Mouse (Mus musculus): Measurements from ENCODE around the gene Apbb2. TPM values are rescaled to one million over a fixed set of nuclear protein-coding genes. Genes with fewer than 3 reads are reported as not detected.

Apbb2 gene
- polyA plus RNA-seq, 1 experiment, result 71.9 TPM

DNA sequence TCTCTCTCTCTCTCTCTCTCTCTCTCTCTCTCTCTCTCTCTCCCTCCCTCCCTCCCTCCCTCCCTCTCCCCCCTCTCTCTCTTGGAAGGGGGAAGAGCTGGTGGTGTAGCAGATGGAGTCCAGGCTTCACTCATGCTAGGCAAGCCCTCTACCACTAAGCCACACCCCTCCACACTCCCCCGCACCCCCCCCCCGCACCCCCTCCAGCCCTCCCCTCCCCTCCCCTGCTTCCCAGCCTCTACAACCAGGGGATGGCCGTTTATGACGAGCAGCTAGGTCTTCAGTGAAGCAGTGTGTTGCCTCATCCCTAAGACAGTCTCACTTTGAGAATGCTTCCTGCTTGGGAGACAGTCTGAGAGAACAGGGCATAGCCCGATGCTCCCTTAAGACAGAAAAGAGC lies 210.6 kb downstream of the Apbb2 start:
- no peak overlapping the region for H3K4me3 ChIP-seq (ENCODE audit: insufficient read depth, low read length)
- TF ChIP-seq POLR2A (IDR thresholded peaks at IDR 0.05; ENCODE audit: low read depth, low read length) (no peak), CTCF (IDR thresholded peaks at IDR 0.05; ENCODE audit: borderline replicate concordance, insufficient read depth, low read length) (no peak)
- no peaks in the 10 kb centered on the region for H3K4me1 ChIP-seq (ENCODE audit: control insufficient read depth, insufficient read depth, low read length)
- no peak overlapping the region for H3K27ac ChIP-seq (ENCODE audit: insufficient read depth, low read length)

DNA sequence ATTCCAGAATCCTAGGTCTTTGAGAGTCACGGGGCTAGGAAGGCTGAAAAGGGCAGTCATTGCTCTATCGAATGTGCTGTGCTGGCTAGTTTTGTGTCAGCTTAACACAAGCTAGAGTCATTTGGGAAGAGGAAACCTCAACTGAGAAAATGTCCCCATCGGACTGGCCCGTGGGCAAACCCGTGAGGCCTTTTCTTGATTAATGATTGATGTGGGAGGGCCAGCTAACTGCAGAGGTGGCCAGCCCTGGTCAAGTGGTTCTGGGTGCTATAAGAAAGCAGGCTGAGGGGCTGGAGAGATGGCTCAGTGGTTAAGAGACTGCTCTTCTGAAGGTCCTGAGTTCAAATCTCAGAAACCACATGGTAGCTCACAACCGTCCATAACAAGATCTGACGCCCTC lies 212.2 kb downstream of the Apbb2 start:
- TF ChIP-seq POLR2A (IDR thresholded peaks at IDR 0.05; ENCODE audit: low read depth, low read length) (no peak), CTCF (IDR thresholded peaks at IDR 0.05; ENCODE audit: borderline replicate concordance, insufficient read depth, low read length) (no peak)
- Histone ChIP-seq H3K4me3 (ENCODE audit: insufficient read depth, low read length) (no peak overlapping the region), H3K27ac (ENCODE audit: insufficient read depth, low read length) (no peak overlapping the region), H3K4me1 (ENCODE audit: control insufficient read depth, insufficient read depth, low read length) (no peaks in the 10 kb centered on the region; the same call in 1 of the 2 replicates)

DNA sequence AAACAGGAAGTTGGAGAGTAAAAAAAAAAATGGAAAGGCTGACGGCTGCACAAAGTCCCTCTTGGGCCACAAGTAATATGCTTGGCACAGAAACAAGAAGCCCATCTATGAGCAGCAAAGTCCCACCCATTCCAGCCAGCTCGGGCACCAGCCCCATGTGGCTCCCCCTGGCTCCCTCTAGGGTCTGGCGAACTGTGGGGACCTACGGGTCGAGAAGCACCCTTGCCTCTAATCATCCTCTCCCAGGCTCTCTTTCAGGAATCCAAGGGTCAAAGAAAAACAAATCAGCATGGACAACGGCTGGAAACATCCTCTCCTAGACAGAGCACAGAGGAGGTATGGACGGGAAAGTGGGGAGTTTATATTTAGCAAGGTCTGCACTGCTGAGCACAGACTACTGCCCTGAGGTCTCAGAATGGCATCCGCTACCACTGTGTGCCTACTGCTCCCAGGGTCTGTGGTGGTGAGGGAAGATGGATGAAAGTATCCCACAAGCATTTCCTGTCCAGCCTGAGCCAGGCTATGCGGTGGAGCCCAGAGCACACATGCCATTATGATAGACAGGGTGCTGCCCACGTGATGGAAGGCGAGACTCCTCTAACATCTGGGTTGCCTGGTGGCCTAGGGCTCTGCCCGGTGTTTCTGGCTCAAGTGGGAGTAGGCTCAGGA lies 212.7 kb downstream of the Apbb2 start:
- H3K4me1 ChIP-seq (ENCODE audit: control insufficient read depth, insufficient read depth, low read length), result no peaks in the 10 kb centered on the region; the same call in 1 of the 2 replicates
- no peak overlapping the region for H3K27ac ChIP-seq (ENCODE audit: insufficient read depth, low read length)
- no peak overlapping the region for H3K4me3 ChIP-seq (ENCODE audit: insufficient read depth, low read length)
- TF ChIP-seq POLR2A (IDR thresholded peaks at IDR 0.05; ENCODE audit: low read depth, low read length), result no peak
- TF ChIP-seq CTCF (IDR thresholded peaks at IDR 0.05; ENCODE audit: borderline replicate concordance, insufficient read depth, low read length), result no peak

DNA sequence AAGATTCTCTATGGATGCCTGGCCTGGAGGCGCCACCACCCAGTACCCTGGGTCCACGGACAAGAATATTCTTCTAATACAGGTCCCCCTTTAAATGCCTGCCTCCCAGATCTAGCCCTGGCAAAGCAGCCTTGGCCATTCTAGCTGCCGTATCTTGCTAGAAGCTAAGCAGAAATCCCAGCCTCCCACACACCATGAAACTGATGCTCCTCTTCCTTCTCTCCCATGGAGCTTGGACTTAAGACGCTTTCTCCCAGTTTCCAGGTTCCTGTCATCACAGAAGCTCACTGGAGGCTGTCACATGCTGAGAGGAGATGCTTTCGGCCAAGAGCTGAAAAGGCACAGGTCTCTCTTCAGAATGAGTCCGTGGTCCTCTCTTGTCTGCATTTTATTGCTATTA lies 213.3 kb downstream of the Apbb2 start:
- Histone ChIP-seq H3K4me1 (ENCODE audit: control insufficient read depth, insufficient read depth, low read length) (no peaks in the 10 kb centered on the region; the same call in 1 of the 2 replicates), H3K4me3 (ENCODE audit: insufficient read depth, low read length) (no peak overlapping the region), H3K27ac (ENCODE audit: insufficient read depth, low read length) (no peak overlapping the region)
- TF ChIP-seq POLR2A (IDR thresholded peaks at IDR 0.05; ENCODE audit: low read depth, low read length) (no peak), CTCF (IDR thresholded peaks at IDR 0.05; ENCODE audit: borderline replicate concordance, insufficient read depth, low read length) (no peak)

DNA sequence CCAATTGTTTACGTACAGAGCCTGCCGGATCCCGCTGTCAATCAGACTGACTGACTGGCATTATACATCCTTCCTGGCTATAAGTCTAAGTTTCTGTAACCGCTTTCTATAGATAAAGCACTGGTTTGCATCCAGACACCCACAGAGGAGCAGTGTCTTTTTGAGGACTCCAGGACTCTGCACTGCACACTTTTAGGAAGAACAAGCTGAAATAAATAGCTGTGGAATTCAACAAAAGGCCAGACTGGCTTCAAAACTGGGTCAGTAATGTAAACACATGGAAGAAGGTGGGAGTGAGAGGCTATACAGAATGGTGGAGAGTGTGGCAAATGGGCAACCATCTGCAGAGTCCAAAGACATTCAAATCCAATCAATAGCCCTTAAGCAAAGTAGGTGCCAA lies 218.0 kb downstream of the Apbb2 start:
- no peak for TF ChIP-seq POLR2A (IDR thresholded peaks at IDR 0.05; ENCODE audit: low read depth, low read length)
- no peak for TF ChIP-seq CTCF (IDR thresholded peaks at IDR 0.05; ENCODE audit: borderline replicate concordance, insufficient read depth, low read length)
- Histone ChIP-seq H3K4me1 (ENCODE audit: control insufficient read depth, insufficient read depth, low read length) (no peaks in the 10 kb centered on the region; the same call in 1 of the 2 replicates), H3K4me3 (ENCODE audit: insufficient read depth, low read length) (no peak overlapping the region), H3K27ac (ENCODE audit: insufficient read depth, low read length) (no peak overlapping the region)

DNA sequence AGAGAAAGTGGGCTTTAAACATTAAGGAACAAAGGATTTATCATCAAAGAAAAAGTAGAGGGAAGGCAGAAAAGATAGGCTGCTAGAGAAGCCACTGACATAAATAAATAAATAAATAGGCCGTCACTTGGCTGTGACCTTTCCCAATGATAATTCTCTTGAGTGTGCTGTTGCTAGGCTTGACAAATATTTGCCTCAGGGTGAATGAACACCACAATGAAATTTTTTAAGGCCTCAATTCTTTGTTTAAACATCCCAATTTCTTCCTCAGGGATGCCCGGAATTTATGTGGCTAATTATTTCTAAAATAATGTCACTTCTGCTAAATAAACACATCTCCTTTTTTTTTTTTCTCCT lies 219.3 kb downstream of the Apbb2 start:
- TF ChIP-seq POLR2A (IDR thresholded peaks at IDR 0.05; ENCODE audit: low read depth, low read length) (no peak), CTCF (IDR thresholded peaks at IDR 0.05; ENCODE audit: borderline replicate concordance, insufficient read depth, low read length) (no peak)
- H3K4me1 ChIP-seq (ENCODE audit: control insufficient read depth, insufficient read depth, low read length), result no peaks in the 10 kb centered on the region; the same call in 1 of the 2 replicates
- no peak overlapping the region for H3K4me3 ChIP-seq (ENCODE audit: insufficient read depth, low read length)
- H3K27ac ChIP-seq (ENCODE audit: insufficient read depth, low read length), result no peak overlapping the region

DNA sequence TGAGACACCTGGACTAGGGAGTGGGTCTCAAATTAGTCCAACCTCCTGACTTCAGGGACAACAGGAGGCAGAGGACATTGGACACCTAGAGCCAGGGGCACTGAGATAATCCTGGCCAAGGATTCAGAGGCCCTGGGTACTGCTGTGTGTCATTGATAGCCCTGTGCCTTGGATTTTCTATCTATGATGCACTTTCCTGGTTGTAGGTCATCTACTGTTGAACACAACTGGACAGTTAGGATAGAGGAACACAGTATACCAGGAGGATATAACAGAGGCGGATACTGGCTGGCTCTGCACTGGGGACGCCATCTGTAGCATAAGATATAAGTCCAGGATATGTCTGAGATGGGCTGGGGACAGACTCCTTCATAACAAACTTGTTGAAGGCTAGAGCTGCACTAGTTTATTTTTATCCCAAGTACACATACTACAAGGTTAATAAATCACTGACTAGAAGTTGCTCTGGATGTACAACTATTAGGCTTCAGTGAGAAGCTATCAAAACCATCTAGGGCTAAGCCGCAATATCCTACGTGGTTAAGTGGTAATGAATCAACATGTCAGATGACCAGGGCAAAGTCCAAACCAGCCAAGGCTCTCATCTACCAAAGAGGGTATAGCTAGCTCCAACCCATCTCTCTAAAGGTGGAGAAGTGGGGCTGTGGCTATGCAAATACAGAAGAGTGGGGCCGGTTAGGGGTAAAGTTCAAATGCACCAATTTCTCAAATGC lies 219.9 kb downstream of the Apbb2 start:
- Histone ChIP-seq H3K4me1 (ENCODE audit: control insufficient read depth, insufficient read depth, low read length) (no peaks in the 10 kb centered on the region; the same call in 1 of the 2 replicates), H3K4me3 (ENCODE audit: insufficient read depth, low read length) (no peak overlapping the region), H3K27ac (ENCODE audit: insufficient read depth, low read length) (no peak overlapping the region)
- TF ChIP-seq POLR2A (IDR thresholded peaks at IDR 0.05; ENCODE audit: low read depth, low read length) (no peak), CTCF (IDR thresholded peaks at IDR 0.05; ENCODE audit: borderline replicate concordance, insufficient read depth, low read length) (no peak)

DNA sequence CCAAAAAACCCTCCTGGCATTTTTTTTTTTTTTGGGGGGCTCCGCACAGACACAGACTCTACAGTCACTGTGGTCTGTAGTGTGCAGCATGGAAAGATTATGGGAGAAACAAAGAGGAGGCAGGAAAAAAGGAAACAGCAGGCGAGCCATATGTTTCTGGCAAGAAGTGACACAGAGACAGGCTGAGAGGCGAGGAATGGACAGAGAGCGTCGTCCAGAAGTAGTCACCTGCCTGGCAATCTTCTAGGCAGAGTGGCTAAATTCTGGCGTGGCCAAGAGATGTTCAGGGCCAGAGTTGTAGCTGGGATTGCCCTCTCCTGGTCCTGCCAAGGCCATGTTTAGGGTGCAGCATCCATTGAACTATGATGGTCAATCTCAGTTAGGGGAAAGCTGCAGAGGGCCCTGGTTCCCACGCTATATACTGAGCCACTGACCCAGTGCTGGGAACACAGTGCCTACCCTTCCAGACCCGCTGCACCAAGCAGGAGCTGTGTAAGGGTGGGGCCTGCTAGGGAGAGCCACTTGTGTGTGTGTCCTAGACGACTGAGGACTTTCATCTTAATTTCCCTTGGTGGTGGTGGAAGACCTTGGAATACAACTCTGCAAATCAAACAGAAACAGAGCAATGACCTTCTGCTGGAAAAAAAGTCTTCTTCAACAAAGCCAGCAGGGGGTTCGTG lies 224.7 kb downstream of the Apbb2 start:
- TF ChIP-seq CTCF (IDR thresholded peaks at IDR 0.05; ENCODE audit: borderline replicate concordance, insufficient read depth, low read length), result no peak
- TF ChIP-seq POLR2A (IDR thresholded peaks at IDR 0.05; ENCODE audit: low read depth, low read length), result no peak
- no peak overlapping the region for H3K27ac ChIP-seq (ENCODE audit: insufficient read depth, low read length)
- H3K4me3 ChIP-seq (ENCODE audit: insufficient read depth, low read length), result no peak overlapping the region
- H3K4me1 ChIP-seq (ENCODE audit: control insufficient read depth, insufficient read depth, low read length), result no peaks in the 10 kb centered on the region

DNA sequence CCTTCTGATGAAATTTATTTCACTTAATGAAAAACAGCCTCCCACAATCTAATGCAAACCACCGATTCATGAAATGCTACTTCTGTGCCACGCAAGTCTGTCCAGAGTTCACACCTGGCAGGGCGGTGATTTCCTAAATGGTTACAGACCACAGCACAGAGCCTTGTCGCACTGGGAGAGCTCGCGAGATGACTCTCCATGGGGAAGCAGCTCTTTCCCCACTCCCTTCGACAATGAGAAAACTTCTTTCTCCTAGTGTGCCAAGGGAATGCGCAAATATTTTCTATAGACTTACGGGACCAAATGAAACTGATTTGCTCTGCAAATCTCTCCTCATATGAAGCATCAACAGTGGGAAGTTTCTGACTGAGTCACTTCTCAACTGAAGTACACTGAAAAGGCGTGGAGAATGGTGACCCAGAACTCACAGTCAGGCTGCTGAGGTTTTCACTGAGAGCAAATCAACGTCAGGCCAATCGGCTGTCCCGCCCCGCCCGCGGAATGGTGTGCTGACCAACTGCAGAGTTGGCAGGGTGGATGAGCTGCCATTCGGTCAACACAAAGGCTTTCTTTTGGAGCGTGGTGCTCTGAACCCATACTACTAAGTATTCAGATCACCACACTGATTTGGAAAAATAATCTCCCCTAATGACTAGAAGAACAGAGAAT lies 225.6 kb downstream of the Apbb2 start:
- Histone ChIP-seq H3K4me1 (ENCODE audit: control insufficient read depth, insufficient read depth, low read length) (no peaks in the 10 kb centered on the region), H3K27ac (ENCODE audit: insufficient read depth, low read length) (peak overlapping the region; percentile 56), H3K4me3 (ENCODE audit: insufficient read depth, low read length) (no peak overlapping the region)
- TF ChIP-seq CTCF (IDR thresholded peaks at IDR 0.05; ENCODE audit: borderline replicate concordance, insufficient read depth, low read length), result no peak
- 0 out of 2 replicates have a peak, but pooled peaks have one; percentile 29 for TF ChIP-seq POLR2A (IDR thresholded peaks at IDR 0.05; ENCODE audit: low read depth, low read length)

Data from embryonic fibroblast, embryonic 13.5 days (primary cell).